Mouse (Mus musculus) heart, adult 9 months (tissue): ENCODE measurements around the gene Ucp3.
"Not testable (repeated sequence)": the region's sequence is repeated elsewhere in the genome, so short reads cannot be mapped to it uniquely, and the experiment has no call there.

Experiments
- DNase-seq, 2 experiments: peaks; one replicate each; pipeline ENCODE4 v3.0.0; 2022; ENCODE audit warnings: low spot score in 2 of 2

Gene Ucp3

DNA sequence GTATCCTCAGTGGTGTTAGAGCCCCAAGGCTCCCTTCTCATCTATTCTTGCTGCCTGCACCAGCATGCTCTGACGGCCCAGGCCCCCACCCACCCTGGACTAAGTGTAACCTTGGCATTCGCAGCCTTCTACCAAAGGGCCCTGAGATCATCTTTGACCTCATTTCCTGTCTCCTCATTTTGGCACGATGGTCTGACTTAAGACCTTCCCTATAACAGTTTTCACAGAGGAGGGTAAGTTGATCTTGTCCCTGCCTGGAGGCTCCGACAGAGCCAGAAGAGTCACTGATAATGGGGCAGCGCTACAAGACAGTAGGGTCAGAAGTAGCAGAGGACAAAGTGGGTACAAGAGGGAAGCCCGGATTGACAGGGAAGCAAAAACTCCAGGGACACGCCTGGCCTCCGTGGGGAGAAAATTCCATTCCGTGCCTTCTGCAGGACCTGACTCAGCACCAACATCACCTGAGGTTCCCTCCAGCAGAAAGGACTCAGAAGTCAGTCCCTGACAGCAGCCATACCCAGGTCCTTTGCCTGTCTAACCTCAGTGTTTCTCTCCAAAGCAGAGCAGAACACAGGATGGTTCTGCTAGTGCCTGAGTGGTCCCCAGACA, 1.2 kb downstream of the Ucp3 start:
- no peak for DNase-seq

- DNase-seq: peak; percentile 52 to 62
These were observed 1.9 kb downstream of the Ucp3 start for GRCm38 (mm10) chr7:100474680-100475079.

- no peak for DNase-seq
These were observed 6.5 kb downstream of the Ucp3 start for GRCm38 (mm10) chr7:100479100-100479822.

DNA sequence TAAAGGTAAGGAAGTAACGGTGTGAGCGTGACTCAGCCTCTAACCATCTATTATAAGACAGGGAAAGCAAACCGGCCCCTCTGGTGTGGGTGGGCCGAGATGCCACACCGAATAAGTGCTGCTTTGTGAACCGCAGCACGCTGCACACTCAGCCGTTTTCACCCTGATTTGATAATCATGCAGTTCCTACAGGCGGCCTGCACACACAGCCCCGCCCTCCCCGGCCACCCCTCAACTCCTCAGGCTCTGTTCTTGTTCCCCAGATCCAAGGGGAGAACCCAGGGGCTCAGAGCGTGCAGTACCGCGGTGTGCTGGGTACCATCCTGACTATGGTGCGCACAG, 7.0 kb downstream of the Ucp3 start:
- DNase-seq: no peak

DNA sequence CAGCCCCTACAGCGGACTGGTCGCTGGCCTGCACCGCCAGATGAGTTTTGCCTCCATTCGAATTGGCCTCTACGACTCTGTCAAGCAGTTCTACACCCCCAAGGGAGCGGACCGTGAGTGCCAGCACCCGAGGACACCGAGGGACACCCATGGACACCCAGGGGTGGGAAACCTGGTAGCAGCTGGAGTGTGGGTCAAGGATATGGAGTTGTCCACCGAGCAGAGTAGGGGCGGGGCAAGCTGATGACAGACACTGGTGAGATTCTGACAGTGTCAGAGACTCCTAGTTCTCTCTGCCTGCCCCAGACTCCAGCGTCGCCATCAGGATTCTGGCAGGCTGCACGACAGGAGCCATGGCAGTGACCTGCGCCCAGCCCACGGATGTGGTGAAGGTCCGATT, 7.4 kb downstream of the Ucp3 start:
- no peak for DNase-seq

- DNase-seq: not testable (repeated sequence)
These were observed 9.3 kb downstream of the Ucp3 start for GRCm38 (mm10) chr7:100482046-100482445.

- DNase-seq: no peak
These were observed 11.7 kb downstream of the Ucp3 start for GRCm38 (mm10) chr7:100484493-100484892.

DNA sequence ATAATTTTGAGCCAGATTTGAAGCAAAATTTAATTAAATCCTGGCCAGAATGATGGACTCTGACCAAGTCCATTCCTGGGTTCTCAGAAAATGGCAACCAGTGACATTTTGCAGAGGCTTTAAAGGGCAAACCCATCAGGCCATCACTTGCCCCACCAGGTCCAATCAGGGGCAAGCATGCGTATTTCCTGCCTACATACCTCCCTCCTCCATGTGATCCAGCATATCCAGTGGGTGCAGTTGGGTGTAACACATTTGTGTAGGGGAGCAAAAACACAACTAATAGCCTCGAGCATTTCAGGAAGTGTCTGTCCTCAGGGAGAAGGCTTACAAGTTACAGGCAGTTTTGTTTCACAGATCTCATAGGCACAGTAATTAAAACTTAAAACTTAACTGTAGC, 14.5 kb downstream of the Ucp3 start:
- no peak for DNase-seq

DNA sequence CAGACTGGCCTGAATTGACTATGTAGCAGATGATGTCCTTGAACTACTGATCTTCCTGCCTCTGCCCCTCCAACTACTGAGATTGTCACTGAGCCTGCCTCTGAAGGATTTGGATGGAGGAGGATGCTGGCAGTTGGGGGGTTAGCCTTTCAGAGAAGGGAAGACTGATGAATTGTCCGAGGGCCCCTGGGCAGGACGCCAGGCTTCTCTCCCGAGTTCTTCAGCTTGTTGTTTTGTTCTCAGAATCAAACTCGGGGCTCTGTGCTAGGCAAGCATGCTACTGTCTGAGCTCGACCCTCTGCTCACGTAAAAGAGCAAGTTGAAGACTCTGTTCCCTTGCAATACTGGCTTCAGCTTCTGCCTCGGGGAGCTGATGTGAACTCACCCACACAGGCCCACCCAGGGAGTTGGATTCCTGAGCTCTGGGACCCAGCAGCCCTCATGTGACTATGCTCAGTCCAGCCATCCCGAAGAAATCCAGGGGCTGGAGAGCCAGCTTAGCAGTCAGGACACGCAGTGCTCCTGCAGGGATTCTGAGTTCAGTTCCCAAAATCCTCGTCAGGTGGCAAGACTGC, 15.8 kb downstream of the Ucp3 start:
- DNase-seq: no peak

- no peak for DNase-seq
These were observed 19.8 kb downstream of the Ucp3 start for GRCm38 (mm10) chr7:100492391-100493116.

DNA sequence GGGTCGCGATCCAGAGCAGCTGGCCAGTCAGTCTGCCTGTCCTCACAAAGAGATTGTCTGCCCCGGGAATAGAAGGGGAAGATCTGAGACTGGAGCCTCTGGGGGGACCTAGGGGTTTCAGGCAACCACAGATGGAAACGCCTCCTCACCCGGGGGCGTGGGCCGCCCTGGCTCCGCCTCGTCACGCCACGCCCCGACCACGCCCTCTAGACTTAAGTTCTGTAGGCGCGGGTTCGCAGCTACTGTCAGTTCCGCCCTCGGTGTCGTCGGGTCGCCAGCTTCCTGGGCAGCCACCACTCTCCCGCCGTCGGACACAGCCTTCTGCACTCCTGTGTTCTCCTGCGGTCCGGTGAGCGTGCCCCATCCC, 20.3 kb downstream of the Ucp3 start, which contains the start of gene Ucp2:
Gene Ucp2 (plus strand): TSS at position 221 of the 367 bp plus-strand sequence.
- peak; percentile 85 for DNase-seq

DNA sequence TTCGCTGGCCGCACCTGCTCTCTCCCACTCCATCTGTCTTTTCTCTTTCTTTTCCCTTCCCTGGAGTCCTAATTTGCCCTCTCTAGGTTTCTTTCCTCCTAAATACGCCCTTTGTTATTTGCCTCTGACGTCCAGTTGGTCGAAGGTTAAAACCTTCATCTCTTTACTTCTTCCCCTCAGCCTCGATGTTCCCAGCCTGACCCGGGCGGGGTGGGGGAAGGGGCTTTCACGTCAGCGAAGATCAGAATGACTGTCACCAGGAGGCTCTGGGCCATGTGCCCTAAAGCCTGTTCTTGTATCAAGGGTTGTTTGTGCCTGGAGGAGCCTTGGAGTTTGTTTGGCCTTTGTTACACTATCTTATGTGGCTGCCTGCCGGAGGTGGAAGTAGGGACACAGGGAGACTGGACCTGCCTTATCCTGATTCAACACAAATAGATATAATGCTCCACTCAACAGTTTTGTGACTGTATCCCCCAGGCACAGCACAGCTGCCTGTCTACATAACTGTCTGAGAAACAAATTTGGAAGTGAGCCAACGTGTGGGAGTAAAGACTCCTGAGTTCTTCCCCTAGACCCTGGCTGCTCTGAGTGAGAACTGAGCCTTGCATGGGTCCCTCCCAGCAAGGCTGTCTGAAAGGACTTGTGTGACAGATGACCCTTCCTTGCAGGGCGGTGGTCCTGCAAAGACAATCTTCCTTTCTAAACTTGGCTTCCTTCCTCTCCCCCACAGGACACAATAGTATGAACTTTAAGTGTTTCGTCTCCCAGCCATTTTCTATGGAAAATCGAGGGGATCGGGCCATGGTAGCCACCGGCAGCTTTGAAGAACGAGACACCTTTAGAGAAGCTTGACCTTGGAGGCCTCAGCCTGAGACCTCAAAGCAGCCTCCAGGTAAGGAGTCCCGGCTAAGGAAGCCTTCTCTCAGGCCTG, 21.0 kb downstream of the Ucp3 start:
- DNase-seq: peak; percentile 52 to 58

DNA sequence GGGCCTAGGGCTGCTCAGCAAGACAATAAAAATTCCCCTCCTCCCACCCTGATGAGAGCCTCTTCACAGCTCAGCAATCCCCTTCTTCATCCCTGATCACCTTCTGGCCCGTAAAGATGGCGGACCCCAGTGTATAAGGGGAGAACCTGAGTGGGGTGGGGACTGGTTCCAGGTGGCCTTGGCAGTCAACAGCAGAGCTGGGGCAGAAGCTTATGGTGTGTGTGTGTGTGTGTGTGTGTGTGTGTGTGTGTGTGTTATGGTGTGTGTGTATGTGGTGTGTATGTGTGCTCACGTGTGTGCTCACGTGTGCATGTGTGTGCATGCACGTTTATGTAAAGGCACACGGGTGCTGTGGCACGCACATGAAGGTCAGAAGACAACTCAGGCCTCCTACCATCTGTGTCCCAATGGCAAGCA, 21.6 kb downstream of the Ucp3 start:
- DNase-seq: no peak

DNA sequence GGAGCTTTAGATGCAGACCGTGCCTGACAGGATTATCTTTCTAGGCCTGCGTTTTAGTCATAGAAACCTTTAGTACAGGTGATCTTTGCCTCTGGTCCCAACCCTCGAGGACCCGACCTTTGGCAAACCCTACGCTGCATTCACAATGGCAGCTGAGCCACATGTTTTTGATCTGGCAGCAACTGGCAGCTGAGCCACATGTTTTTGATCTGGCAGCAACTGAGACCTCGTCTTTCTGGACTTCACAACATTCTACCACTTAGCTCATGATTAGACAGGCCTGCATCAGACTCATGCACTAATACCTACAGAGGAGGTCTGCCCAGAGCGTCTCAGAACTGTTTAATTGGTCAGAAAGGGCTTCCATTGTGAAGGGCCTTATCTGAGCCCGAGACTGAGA, 22.3 kb downstream of the Ucp3 start:
- peak in 1 of 2 experiments; percentile 43 for DNase-seq

DNA sequence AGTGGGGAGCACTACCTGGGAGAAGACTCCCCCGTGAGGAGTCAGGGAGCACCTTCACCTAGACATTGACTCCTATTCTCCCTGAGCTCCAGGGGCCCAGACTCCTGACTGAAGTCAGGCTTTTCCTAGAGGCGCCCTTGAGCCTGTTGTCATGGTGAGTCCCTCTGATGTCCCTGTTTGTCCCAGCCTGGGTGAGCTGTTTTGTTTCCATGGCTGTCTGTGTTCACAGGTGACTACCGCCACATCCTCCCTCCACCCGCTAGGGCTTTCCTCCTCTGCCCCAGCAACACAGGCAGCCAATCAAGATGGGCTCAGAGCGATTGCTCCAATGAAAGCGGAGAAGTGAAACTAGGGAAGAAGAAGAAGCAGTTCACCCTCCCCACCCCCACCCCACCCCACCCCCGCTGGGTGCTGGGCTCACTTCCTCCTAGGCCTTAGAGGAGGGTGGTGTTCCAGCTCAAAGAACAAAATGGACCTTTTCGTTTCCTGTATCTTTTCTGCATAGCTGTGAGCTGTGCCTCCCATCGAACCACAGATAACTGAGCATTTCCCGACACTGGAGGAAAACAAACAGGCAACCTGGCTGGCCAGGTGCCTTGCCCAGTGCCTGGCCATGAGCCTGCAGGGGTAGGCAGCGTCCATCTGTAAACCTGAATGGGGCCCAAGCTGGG, 22.9 kb downstream of the Ucp3 start:
- DNase-seq: peak; percentile 85 to 90

DNA sequence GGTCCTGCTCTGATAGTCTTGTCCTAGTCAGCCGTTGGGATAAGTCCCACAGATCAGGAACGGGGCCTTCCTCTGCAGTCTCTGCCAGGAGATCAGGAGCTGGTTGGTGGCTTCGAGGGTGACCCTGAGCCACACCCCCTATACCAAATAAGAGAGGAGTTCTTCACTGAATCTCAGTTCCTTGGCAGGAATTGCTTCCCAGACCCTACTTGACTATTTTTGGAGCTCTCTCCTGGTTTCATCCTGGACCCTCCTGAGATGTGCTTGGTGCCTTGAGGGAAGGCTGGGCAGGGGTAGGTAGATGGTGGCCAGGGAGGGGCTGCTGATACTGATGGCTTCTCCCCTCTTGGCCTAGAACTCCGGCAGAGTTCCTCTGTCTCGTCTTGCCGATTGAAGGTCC, 23.6 kb downstream of the Ucp3 start:
- DNase-seq: no peak

DNA sequence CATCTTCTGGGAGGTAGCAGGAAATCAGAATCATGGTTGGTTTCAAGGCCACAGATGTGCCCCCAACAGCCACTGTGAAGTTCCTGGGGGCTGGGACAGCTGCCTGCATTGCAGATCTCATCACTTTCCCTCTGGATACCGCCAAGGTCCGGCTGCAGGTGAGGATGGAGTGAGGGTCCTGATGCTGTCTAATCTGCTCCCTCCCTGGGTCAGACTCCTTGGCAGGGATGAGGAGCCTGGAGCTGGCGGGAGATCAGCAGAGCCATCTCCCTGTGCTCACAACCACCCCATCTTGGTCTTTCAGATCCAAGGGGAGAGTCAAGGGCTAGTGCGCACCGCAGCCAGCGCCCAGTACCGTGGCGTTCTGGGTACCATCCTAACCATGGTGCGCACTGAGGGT, 24.0 kb downstream of the Ucp3 start:
- DNase-seq: no peak

DNA sequence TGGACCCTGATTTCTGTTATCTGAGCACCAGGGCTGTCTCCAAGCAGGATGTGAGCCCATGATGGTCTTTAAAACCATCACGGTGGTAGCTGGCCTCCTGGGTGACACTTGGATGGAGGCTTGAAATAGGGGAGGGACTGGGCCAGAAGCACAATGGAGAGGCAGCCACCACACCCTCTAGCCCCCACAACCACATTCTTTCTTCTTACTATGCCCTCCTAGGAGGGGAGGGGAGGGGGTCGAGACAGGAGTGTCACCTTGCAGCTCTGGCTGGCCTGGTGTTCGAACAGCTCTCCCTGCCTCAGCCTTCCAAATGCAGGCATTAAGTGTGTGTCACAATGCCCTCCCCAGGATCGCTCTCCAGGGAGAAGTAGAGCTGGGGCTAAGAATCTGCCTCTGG, 24.6 kb downstream of the Ucp3 start:
- no peak for DNase-seq

GRCm38 (mm10) chr7:100497982-100498381, 25.2 kb downstream of the Ucp3 start:
- no peak for DNase-seq

DNA sequence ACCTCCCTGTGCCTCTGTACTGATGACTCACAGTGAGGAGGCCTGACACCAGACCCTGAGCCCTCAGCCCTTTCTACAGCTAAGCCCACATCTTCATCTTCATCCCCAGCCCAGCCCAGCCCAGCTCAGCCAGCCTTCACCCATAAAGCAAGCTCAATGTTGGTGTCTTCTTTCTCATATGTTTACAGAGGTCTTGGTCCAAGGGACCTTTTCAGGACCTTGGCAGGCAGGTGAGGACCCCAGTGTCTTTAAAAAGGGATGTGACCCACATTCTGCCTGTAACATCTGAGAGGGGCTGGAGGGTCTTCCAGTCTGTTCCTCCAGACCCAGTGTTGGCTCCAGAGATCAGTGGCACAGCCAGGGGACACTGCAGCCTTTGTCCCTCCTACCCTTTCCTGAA, 26.7 kb downstream of the Ucp3 start:
- DNase-seq: no peak
